Mouse (Mus musculus): ENCODE results near the gene Adcy1. TPM values are rescaled to one million over a fixed set of nuclear protein-coding genes. Genes with fewer than 3 reads are reported as not detected.
A peak's percentile ranks its signal among the peaks of the same experiment; 100 is the strongest.

The Adcy1 gene
- total RNA-seq, 2 experiments from 2014 or later = 319 to 338 TPM

DNA sequence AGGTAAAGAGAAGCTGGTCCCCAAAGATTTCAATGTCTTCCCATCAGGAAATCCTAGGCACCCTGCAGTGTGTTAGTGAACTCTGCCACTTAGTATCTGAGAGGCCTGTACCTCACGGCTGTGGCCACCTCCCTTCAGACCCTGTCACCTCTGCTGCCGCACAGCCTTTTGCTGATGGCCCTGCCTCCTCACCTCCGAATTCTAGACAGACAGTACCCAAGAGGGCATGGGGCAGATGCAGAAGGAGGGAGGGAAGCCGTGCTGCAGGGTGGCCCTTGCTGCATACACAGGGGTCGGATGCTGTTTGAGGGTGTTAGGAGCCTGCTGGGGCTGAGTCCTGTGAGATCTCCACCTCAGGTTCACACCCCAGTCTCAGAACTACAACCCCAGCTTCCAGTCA is 2.6 kb downstream of the Adcy1 start:
- intact Hi-C loops (cut with DNase I) = loop anchor here (5.0 to 10.0 kb wide), 2 partner anchors 101 to 164 kb away; no protein-coding TSS in a partner anchor
- no peak for DNase-seq (ENCODE audit: low spot score in 2 of 2)

DNA sequence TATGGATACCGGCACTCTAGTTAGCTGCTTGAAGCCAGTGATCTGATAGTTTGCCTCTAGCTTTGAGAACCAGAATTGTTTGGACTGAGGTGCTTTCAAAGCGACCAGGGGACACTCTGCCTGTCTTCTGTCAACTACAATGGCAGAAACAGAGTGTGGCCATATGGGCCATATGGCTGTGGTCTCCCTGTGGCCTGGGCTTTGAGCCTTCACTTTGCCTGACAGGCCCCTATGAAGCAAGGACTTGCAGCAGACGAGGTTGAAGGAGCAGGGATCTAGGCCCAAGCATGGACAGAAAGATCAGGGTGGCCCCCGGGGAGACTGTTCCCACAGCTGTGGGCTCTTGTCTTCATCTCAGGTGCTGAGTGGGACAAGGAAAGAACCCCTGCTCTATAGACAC is 4.0 kb downstream of the Adcy1 start:
- no peak for DNase-seq (ENCODE audit: low spot score in 2 of 2)
- intact Hi-C loops (cut with DNase I) = loop anchor here (5.0 to 10.0 kb wide), 2 partner anchors 102 to 165 kb away; no protein-coding TSS in a partner anchor

DNA sequence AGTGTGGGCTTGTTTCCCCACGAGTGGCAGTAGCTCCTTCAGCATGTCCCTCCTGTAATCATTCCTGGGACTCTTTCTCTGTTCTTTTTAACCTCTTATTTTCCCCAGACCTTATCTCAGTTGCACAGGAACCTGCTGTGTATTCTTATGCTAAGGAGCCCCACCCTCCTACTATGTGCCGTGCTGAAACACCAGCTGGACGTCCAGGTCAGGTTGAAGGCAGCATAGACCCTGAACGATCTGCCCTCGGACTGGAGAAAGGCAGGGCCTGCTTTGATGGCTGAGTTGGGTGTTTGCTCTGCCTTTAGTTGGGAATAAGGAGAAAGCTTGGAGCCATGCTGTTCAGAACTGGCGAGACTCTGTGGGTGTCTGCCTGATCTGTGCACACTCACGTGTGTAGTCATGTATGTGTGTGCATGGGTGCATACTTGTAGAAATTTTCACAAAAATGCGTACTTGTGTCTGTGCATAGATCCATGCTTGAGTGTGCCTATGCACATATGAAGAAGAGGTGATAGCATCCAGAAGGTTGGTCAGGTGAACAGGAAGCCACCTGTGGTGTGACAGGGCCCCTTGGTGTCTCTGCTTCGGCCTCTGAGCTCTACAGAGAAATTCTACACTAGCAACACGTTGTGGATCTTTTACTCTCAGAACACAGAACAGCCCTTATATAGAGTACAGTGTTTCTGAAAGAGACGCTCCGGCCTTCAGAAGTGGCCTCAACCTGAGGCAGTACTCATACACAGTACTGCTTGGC is 5.4 kb downstream of the Adcy1 start:
- intact Hi-C loops (cut with DNase I) = loop anchor here (5.0 to 10.0 kb wide), 2 partner anchors 104 to 166 kb away; no protein-coding TSS in a partner anchor

DNA sequence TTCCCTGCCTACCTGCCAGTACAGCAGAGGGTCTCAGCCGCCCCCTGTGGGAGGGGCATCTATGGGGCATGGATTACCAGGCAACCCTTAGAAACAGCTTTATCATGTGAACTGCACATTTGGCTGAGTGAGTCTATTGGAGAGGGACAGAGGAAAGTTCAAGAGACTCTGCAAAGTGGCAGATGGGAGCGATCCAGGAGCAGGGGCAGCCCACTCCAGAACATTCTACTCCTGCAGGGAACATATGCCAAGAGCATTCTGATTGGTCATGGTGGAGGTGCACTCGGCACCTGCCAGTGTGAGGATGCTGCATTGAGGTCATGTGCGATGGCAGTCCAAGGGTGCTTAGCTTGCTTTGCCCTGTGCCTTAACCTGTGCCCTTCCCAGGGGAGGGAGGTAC is 6.5 kb downstream of the Adcy1 start:
- intact Hi-C loops (cut with DNase I) = loop anchor here (5.0 to 10.0 kb wide), 3 partner anchors 105 to 412 kb away; partner anchors contain the start of gene Ramp3
- no peak for DNase-seq (ENCODE audit: low spot score in 2 of 2)

More for the DNA sequence above, 5.4 kb downstream of the Adcy1 start:
- no peak for DNase-seq (ENCODE audit: low spot score in 2 of 2)

DNA sequence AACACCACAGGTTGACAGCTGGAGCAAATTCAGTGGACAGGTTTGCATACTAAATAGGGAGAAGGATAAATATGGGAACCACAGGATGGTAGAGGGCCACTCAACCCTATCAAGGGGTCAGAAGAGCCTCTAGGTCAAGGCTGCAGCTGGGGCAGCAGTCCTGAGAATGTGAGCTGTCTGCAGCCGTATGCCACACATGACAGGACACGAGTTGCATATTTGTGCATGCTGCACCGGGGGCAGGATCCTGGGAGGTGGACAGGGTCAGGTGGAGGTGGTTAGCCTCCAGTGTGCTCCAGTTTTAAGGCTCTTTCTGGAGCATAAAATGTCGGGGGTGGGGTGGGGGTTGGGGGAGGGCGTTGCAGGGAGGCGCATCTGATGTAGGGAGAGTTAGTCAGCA is 8.3 kb downstream of the Adcy1 start:
- DNase-seq (ENCODE audit: low spot score in 2 of 2) = no peak
- intact Hi-C loops (cut with DNase I) = loop anchor here (5.0 kb wide), 1 partner anchor 414 kb away; the partner anchor contains the start of gene Ramp3

DNA sequence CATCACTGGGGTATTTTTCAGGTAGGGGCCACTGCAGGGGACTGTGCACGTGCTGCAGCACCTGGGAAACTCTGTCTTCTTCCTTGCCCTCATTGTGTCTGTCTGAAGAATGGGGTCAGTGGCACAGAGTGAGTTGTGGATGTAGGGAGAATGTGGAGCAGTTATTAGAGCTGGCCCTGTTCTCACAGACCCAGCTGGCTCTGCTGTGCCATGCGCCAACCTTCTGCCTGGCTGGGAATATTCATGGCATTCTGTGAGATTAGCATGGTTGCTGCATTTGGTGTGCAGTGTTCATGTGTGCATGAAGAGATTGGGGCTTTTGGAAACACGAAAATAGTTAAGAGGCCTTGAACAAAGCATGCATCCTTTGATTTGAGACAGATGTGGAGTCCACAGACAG is 10.3 kb downstream of the Adcy1 start:
- no peak for DNase-seq (ENCODE audit: low spot score in 2 of 2)
- intact Hi-C loops (cut with DNase I) = loop anchor here (5.0 kb wide), 1 partner anchor 416 kb away; the partner anchor contains the start of gene Ramp3

DNA sequence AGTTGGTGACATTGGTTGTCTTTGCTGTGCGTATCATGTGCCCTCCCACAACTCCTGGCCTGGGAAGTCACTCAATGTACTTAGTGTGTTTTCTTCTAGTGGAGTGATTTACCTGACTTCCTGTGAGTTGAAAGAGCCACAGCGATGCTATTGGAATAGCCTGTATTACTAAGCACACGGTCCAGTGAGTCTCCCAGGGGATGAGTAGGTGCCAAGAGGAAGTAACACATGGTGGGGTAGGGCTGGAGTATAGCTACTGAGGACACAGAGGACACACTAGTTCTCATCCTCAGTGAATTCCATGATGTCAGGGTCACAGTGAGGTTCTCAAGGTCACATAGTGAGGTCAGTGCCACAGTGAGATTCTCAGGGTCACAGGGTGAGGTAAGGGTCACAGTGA is 13.2 kb downstream of the Adcy1 start:
- intact Hi-C loops (cut with DNase I) = no loop called here

DNA sequence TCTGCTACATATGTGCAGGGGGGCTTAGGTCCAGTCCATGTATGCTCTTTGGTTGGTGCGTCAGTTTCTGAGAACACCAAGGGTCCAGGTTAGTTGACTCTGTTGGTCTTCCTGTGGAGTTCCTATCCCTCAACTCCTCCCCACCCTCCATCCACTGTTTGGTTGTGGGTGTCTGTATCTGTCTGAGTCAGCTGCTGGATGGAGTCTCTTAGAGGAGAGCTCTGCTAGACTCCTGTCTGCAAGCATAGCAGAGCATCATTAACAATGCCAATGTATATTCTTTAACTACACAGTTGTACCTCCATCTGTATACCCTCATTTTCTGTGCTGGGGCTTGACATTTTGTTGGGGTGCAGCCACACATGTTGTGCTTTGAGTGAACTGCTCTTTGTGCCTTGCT is 18.6 kb downstream of the Adcy1 start:
- intact Hi-C loops (cut with DNase I) = no loop called here
- DNase-seq (ENCODE audit: low spot score in 2 of 2) = no peak

More for the DNA sequence above, 13.2 kb downstream of the Adcy1 start:
- DNase-seq (ENCODE audit: low spot score in 2 of 2) = no peak

DNA sequence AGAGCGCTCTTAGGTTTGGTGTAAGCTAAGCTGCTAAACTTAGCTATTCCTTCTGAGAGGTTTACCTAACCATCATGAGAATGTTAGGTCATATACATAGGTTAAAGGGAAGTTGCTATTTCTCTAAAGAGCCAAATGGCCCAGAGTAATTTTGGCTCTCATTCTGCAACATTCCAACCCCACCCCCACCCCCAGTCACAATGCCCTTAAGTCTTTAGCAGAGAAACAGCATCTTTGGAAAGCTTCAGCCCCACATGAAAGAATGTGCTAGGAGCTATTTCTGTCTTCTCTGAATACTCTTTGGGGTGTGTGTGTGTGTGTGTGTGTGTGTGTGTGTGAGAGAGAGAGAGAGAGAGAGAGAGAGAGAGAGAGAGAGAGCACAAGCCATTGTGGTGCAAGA is 20.6 kb downstream of the Adcy1 start:
- intact Hi-C loops (cut with DNase I) = no loop called here
- no peak for DNase-seq (ENCODE audit: low spot score in 2 of 2)

DNA sequence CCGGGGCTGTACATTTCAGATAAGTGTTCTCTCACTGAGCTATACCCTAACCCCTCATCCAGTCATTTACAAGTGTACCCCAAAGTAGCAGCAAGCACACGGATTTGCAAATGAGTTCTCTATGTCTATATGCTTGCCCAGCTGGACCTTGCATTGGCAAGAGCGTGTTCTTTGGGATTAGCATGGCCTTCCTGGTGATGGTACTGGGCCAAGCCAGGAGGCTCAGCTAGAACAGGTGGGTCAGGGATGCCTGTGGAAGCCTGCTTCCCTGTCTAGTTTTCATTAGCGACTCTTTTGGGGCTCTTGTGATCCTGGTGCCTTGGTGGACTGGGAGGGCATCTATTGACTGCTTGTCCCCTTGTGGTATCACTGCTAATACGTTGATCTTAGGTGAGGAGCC is 21.9 kb downstream of the Adcy1 start:
- intact Hi-C loops (cut with DNase I) = no loop called here
- no peak for DNase-seq (ENCODE audit: low spot score in 2 of 2)

DNA sequence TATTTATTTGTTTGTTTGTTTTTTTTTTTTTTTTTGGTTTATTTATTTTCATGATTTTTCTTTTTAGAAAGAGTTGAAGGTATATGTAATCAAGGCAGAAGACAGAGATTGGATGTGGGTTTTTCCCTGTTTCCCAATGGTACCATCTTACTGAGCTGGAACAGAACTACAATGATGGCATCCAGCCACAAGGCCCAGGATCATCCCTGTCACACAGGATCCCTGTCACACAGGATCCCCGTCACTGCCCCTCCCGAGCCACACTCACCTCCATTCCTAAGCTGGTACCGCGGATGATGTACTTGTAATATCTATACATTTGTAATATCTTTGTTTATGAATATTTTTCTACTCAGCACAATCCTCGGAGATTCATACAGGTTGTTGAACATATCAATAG is 27.8 kb downstream of the Adcy1 start:
- intact Hi-C loops (cut with DNase I) = no loop called here
- DNase-seq (ENCODE audit: low spot score in 2 of 2) = no peak

DNA sequence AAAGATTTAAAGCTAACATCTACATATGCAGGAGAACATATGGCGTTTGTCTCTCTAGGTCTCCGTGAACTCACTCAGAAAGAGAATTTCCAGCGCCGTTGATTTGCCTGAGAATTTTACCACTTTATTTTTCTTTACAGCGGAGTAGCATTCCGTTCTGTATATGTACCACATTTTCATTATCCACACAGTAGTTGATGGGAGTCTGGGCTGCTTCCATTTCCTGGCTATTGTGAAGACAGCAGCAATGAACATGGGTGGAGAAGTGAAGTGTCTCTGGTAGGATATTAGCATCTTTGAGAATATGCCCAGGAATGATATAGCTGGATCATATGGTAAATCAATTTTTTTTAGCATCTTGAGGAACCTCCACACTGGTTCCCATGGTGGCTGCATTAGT is 31.6 kb downstream of the Adcy1 start:
- intact Hi-C loops (cut with DNase I) = no loop called here
- DNase-seq (ENCODE audit: low spot score in 2 of 2) = no peak

DNA sequence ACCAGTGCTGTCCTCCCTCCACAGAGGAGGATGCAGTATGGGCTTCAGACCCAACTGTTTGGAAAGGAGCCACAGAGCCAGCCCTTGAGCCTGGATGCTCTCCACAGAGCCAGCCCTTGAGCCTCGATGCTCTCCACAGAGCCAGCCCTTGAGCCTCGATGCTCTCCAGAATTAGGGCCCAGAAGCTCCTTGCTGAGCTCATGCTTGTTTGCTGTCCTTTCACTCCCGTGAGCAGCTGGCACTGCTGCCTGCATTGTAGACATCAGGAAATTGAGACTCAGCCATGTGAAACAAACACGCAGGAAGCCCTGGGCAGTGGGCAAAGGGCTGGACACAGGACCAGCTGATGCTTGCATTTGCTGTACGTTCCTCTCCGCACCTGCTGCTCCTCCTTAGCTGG is 38.4 kb downstream of the Adcy1 start:
- intact Hi-C loops (cut with DNase I) = no loop called here
- no peak for DNase-seq (ENCODE audit: low spot score in 2 of 2)

DNA sequence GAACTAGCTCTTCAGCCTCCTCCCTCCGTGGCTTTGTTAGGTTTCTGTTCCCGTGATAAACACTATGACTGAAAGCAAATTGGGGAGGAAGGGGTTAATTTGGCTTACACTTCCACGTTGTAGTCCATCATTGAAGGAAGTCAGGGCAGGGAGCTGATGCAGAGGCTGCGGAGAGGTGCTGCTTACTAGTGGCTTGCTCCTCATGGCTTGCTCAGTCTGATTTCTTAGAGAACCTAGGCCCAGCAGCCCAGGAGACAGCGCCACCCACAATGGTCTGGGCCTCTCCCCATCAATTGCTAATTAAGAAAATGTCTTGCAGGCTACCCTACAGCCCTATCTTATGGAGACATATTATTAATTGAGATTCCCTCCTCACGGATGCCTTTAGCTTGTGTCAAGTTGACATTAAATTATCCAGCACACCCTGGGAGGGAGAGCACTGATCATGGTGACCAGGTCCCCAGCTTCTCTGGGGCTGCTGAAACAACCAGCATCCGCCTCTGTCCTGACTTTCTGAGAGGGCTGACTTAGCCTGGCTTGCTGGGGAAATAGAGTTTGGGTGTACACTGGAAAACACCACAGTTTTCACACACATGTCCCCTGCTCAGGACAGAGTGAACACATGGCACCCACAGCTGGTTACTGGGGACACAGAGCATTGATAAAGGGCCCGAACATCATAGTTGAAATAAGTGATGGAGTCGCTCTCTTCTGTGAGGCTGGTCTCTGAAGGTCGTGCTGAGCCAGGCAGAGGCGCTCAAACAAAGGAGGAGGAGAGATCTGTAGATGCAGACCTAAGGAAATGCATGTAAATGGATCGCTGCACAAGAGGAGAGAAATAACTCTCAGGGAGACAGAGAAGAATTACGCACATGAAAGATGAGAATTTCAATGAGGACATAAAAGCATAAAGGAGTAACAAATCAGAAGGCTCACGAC is 39.2 kb downstream of the Adcy1 start:
- intact Hi-C loops (cut with DNase I) = no loop called here
- DNase-seq (ENCODE audit: low spot score in 2 of 2) = no peak

DNA sequence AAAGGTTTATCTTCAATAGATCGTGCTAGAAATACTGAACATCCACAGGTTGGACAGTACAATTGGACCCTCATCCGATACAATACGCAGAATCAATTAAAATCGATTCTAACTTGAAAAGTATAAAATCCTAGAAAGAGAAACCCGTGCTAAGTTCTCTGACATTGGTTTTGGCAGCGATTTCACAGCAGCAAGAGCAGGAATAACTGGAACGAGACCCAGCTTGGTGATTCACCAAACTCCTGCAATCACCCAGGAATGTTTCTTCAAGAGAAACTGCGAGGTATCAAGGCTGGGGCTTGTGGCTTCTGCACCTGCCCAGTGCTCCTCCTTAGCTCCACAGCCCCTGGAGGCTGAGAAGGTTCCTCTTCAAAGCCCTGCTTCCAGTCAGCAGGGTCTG is 42.0 kb downstream of the Adcy1 start:
- intact Hi-C loops (cut with DNase I) = no loop called here
- no peak for DNase-seq (ENCODE audit: low spot score in 2 of 2)

DNA sequence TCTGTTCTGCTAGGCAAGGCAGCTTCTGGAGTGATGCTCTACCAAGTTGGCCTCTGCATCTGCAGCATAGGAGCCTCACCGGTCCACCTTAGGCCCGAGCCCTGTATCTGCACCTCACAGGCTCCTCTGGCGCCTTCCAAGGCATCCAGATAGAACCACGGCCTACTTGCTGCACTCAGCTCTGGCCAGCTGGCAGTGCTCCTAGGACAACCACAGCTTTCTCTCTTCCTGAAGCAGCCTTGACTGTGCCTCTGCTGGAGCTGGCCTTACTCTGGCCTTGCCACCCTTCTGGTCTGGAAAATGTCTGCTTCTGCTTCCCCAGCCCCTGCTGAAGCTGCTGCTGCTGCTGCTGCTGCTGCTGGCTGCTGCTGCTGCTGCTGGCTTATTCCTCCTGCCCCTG is 45.8 kb downstream of the Adcy1 start:
- intact Hi-C loops (cut with DNase I) = no loop called here
- no peak for DNase-seq (ENCODE audit: low spot score in 2 of 2)

DNA sequence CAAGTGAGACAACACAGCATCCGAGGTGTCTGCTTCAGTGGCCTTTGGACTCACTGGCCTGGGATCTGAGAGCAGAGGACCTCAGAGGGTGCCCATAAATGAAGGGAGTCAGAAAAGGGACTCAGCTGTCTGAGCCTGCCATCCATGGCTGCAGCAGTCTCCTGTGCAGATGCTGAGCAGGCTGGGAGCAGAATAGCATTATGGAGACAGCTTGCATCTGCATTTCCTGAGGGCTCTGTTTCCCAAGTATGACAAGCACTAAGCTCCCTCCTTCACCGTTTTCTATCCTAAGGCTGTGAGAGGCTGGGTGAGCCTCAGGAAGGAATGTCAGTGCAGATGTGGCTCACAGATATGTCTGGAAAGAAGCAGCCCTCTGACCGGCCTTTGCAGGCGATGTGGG is 49.8 kb downstream of the Adcy1 start:
- peak in 1 of 2 experiments; percentile 26 for DNase-seq (ENCODE audit: low spot score in 2 of 2)
- intact Hi-C loops (cut with DNase I) = no loop called here

DNA sequence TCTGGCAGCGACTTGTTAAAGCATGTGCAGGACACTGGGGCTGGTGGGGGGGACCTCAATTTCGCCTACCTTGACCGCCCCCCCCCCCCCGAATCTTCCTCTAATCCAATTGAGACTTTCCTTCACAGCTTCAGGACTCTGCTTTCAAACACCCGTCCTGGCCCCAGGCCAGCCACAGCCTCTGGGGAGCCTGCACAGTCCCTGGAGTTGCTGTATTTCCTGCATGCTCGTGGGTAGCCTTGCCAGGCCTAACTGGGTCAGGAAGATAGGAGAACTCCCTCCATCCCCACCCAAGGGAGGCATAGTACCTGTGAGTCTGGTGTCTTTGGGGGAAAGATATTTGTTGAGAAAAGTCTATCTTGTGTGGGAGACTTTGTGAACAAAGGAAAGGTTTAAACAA is 50.4 kb downstream of the Adcy1 start:
- intact Hi-C loops (cut with DNase I) = no loop called here
- no peak for DNase-seq (ENCODE audit: low spot score in 2 of 2)

DNA sequence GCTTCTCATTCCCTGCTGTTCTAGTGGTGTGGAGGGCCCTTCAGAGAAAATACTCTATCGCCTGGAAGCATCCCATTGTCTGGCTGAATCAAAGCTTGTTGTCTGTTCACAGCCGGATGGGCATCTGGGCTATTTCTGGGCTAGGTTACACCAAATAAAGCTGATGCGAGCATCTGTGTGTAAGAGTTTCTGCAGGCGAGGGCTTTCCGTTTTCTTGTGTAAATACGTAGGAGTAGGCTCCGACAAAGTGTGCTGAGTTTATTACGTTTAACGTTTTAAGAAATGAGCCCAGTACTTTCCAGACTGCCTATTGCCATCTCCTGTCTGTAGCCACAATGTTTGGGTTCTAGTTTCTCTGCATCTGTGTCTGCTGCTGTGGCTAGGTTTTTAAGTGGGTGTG is 51.0 kb downstream of the Adcy1 start:
- peak in 1 of 2 experiments; percentile 25 for DNase-seq (ENCODE audit: low spot score in 2 of 2)
- intact Hi-C loops (cut with DNase I) = no loop called here

DNA sequence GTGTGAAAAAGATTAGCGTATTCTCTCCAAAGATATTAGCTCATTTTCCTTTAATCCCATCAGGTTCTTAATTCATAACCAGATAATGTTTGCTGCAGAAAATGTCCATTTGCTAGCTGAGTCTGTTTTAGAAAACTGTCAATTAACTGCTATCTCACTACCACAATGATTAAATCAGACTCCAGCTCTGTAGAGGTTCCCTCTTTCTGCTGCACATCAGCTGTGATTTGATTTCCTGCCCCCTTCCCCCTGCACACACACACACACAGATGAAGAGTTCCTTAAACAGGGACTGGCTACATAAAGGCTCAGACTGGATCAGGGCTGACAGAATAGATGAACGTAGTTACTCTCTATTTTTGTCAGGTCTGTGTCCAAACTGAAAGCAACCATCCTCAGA is 53.4 kb downstream of the Adcy1 start:
- no peak for DNase-seq (ENCODE audit: low spot score in 2 of 2)
- intact Hi-C loops (cut with DNase I) = no loop called here
